Mouse (Mus musculus): ENCODE results near the gene Hsd17b13. TPM values are rescaled to one million over a fixed set of nuclear protein-coding genes. Genes with fewer than 3 reads are reported as not detected.
"Not testable (repeated sequence)": the region's sequence is repeated elsewhere in the genome, so short reads cannot be mapped to it uniquely, and the experiment has no call there.

The Hsd17b13 gene
- not detected for total RNA-seq (2021)
- long read RNA-seq, result 0 reads

GRCm38 (mm10) chr5:103977297-103977696 is at the start of gene Hsd17b13:
Gene Hsd17b13, minus strand, starts transcription at chr5:103977410.
- no peak for DNase-seq (ENCODE audit: low spot score in 2 of 2)

GRCm38 (mm10) chr5:104025245-104025854 is 48.1 kb upstream of the Hsd17b13 start:
- no peak for DNase-seq (ENCODE audit: low spot score in 2 of 2)

- no peak for DNase-seq (ENCODE audit: low spot score in 2 of 2)
Observed at GRCm38 (mm10) chr5:104024762-104025161, 47.6 kb upstream of the Hsd17b13 start.

- DNase-seq (ENCODE audit: low spot score in 2 of 2), result not testable (repeated sequence)
Observed at GRCm38 (mm10) chr5:104024193-104024592, 47.0 kb upstream of the Hsd17b13 start.

- DNase-seq (ENCODE audit: low spot score in 2 of 2), result no peak
Observed at GRCm38 (mm10) chr5:104023289-104024020, 46.2 kb upstream of the Hsd17b13 start.

- DNase-seq (ENCODE audit: low spot score in 2 of 2), result no peak
Observed at GRCm38 (mm10) chr5:104022558-104022957, 45.3 kb upstream of the Hsd17b13 start.

GRCm38 (mm10) chr5:104021597-104022378 is 44.6 kb upstream of the Hsd17b13 start, which contains the start of gene Hsd17b11:
Gene Hsd17b11, minus strand, starts transcription at chr5:104021919.
- DNase-seq (ENCODE audit: low spot score in 2 of 2), result peak; percentile 51 to 78

- DNase-seq (ENCODE audit: low spot score in 2 of 2), result no peak
Observed at GRCm38 (mm10) chr5:104011419-104011818, 34.2 kb upstream of the Hsd17b13 start.

GRCm38 (mm10) chr5:104010261-104010660 is 33.1 kb upstream of the Hsd17b13 start:
- no peak for DNase-seq (ENCODE audit: low spot score in 2 of 2)

GRCm38 (mm10) chr5:104009421-104009820 is 32.2 kb upstream of the Hsd17b13 start:
- DNase-seq (ENCODE audit: low spot score in 2 of 2), result no peak

- no peak for DNase-seq (ENCODE audit: low spot score in 2 of 2)
Observed at GRCm38 (mm10) chr5:104007801-104008200, 30.6 kb upstream of the Hsd17b13 start.

- no peak for DNase-seq (ENCODE audit: low spot score in 2 of 2)
Observed at GRCm38 (mm10) chr5:104006811-104007210, 29.6 kb upstream of the Hsd17b13 start.

- no peak for DNase-seq (ENCODE audit: low spot score in 2 of 2)
Observed at GRCm38 (mm10) chr5:104003955-104004354, 26.7 kb upstream of the Hsd17b13 start.

GRCm38 (mm10) chr5:104003256-104003931 is 26.2 kb upstream of the Hsd17b13 start:
- no peak for DNase-seq (ENCODE audit: low spot score in 2 of 2)

GRCm38 (mm10) chr5:104002549-104003255 is 25.5 kb upstream of the Hsd17b13 start:
- no peak for DNase-seq (ENCODE audit: low spot score in 2 of 2)

GRCm38 (mm10) chr5:103999738-104000137 is 22.5 kb upstream of the Hsd17b13 start:
- peak; percentile 58 to 85 for DNase-seq (ENCODE audit: low spot score in 2 of 2)

GRCm38 (mm10) chr5:103998739-103999138 is 21.5 kb upstream of the Hsd17b13 start:
- DNase-seq (ENCODE audit: low spot score in 2 of 2), result peak in 1 of 2 experiments; percentile 23

GRCm38 (mm10) chr5:103995181-103995580 is 18.0 kb upstream of the Hsd17b13 start:
- peak in 1 of 2 experiments; percentile 47 for DNase-seq (ENCODE audit: low spot score in 2 of 2)

GRCm38 (mm10) chr5:103994669-103995068 is 17.5 kb upstream of the Hsd17b13 start:
- DNase-seq (ENCODE audit: low spot score in 2 of 2), result no peak

- DNase-seq (ENCODE audit: low spot score in 2 of 2), result no peak
Observed at GRCm38 (mm10) chr5:103993601-103994000, 16.4 kb upstream of the Hsd17b13 start.

GRCm38 (mm10) chr5:103992831-103993230 is 15.6 kb upstream of the Hsd17b13 start:
- DNase-seq (ENCODE audit: low spot score in 2 of 2), result no peak
